Mouse (Mus musculus) cortical plate, adult 2 months (tissue): ENCODE results near the gene Phc2. TPM values are rescaled to one million over a fixed set of nuclear protein-coding genes. Genes with fewer than 3 reads are reported as not detected.
A peak's percentile ranks its signal among the peaks of the same experiment; 100 is the strongest.

Source experiments
- H3K27ac ChIP-seq: fragments of 200-500 bp; 2 replicates; pipeline ENCODE4 v1.5.1; 2012; ENCODE audit warnings: low read length, control low read depth, inconsistent platforms; ENCODE audit not compliant: insufficient read depth
- H3K4me1 ChIP-seq: fragments of 200-500 bp; 2 replicates; pipeline ENCODE4 v1.6.1; 2011; ENCODE audit warnings: low read length; ENCODE audit not compliant: control insufficient read depth, insufficient read depth
- H3K4me3 ChIP-seq: fragments of 200-500 bp; 2 replicates; pipeline ENCODE4 v1.5.1; 2011; ENCODE audit warnings: mild to moderate bottlenecking, low read length, control low read depth; ENCODE audit not compliant: insufficient read depth
- CTCF ChIP-seq: fragments of 200-500 bp; IDR thresholded peaks from 2 replicates; pipeline ENCODE4 v1.5.1; 2011; ENCODE audit warnings: mild to moderate bottlenecking, control low read depth, low read length; ENCODE audit not compliant: insufficient read depth; ENCODE audit errors: extremely low read depth
- POLR2A ChIP-seq: fragments of 200-500 bp; IDR thresholded peaks from 2 replicates; pipeline ENCODE4 v1.6.1; 2011; ENCODE audit warnings: mild to moderate bottlenecking, low read length, control low read depth; ENCODE audit not compliant: insufficient read depth; ENCODE audit errors: extremely low read depth
- polyA plus RNA-seq: library from polyadenylated mRNA; depleted of rRNA; stranded (reverse); fragments of >200 nt; gene quantifications from 2 replicates; pipeline ENCODE4 v1.2.3, GENCODE M21; 2012

The Phc2 gene
- polyA plus RNA-seq, 1 experiment, result 92.4 TPM

DNA sequence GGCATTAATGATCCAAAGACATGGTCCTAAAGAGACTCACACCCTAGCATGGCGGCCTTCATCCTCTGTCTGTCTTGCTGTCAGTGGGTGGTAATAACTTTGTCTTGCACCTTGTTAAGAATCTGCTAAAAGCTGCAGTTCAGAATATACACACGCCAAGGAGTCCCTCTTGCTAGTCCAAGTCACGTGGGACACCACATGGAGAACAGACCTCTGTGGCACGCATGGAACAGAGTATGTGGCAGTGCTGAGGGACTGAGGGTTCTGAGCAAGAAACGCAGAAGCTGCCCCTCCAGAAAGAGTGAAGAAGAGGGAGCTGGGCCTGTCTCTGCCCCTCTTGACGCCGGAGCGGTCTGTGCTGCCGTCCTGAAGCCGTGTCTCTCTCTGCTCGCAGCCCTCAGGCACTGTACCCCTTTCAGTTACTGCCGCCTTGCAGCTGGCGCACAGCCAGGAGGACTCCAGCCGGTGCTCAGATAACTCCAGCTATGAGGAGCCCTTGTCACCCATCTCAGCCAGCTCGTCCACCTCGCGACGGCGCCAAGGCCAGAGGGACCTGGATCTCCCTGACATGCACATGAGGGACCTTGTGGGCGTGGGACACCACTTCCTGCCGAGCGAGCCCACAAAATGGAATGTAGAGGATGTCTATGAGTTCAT is 93.2 kb downstream of the Phc2 start:
- Histone ChIP-seq H3K4me3 (no peak overlapping the region), H3K4me1 (no peaks in the 10 kb centered on the region; the same call in 1 of the 2 replicates), H3K27ac (no peak overlapping the region)
- TF ChIP-seq POLR2A, result no peak
- no peak for TF ChIP-seq CTCF

GRCm38 (mm10) chr4:128748309-128748708 is 93.8 kb downstream of the Phc2 start:
- TF ChIP-seq POLR2A (no peak), CTCF (no peak)
- no peaks in the 10 kb centered on the region; the same call in 1 of the 2 replicates for H3K4me1 ChIP-seq

GRCm38 (mm10) chr4:128751006-128751405 is 96.5 kb downstream of the Phc2 start:
- TF ChIP-seq POLR2A (no peak), CTCF (0 out of 2 replicates have a peak, but pooled peaks have one; percentile 19)
- Histone ChIP-seq H3K4me1 (no peaks in the 10 kb centered on the region; the same call in 1 of the 2 replicates), H3K4me3 (no peak overlapping the region), H3K27ac (no peak overlapping the region)

More at GRCm38 (mm10) chr4:128748309-128748708, 93.8 kb downstream of the Phc2 start:
- no peak overlapping the region for H3K27ac ChIP-seq
- H3K4me3 ChIP-seq, result no peak overlapping the region

GRCm38 (mm10) chr4:128752031-128752757 is 97.7 kb downstream of the Phc2 start:
- Histone ChIP-seq H3K27ac (no peak overlapping the region), H3K4me1 (no peaks in the 10 kb centered on the region; the same call in 1 of the 2 replicates), H3K4me3 (no peak overlapping the region)
- no peak for TF ChIP-seq CTCF
- TF ChIP-seq POLR2A, result no peak

DNA sequence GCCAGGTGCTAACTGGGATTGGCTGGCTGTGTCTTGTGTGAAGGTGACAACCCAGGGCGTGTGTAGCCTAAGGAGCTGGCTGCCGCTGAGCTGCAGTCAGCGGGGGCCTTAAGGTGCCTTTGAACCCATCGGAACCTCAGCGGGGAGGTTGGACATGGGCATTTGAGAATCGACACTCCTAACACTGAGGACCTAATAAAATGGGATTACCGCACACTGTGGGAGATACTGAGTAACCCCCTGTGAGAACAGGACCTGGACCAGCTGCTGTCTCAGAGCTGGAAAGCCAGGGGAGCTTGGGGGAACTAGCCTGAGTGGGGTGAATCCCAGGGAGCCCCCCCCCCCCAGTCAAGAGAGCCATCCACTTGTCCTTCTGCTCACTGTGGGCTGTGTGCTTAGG is 99.1 kb downstream of the Phc2 start:
- Histone ChIP-seq H3K4me1 (no peaks in the 10 kb centered on the region), H3K4me3 (no peak overlapping the region)
- no peak for TF ChIP-seq CTCF
- TF ChIP-seq POLR2A, result no peak

GRCm38 (mm10) chr4:128755064-128755463 is 100.6 kb downstream of the Phc2 start, which contains the start of gene A3galt2:
Gene A3galt2, plus strand, starts transcription at chr4:128755364.
- Histone ChIP-seq H3K27ac (no peak within 1 kb of the TSS), H3K4me1 (no peaks in the 10 kb centered on the region), H3K4me3 (no peak within 1 kb of the TSS)
- TF ChIP-seq CTCF (no peak), POLR2A (no peak)

More for the DNA sequence above, 99.1 kb downstream of the Phc2 start:
- H3K27ac ChIP-seq, result no peak overlapping the region

- H3K4me1 ChIP-seq, result no peaks in the 10 kb centered on the region
- no peak overlapping the region for H3K27ac ChIP-seq
- TF ChIP-seq POLR2A, result no peak
- no peak for TF ChIP-seq CTCF
- no peak overlapping the region for H3K4me3 ChIP-seq
Measured at GRCm38 (mm10) chr4:128755900-128756299, 101.4 kb downstream of the Phc2 start.

- Histone ChIP-seq H3K4me1 (no peaks in the 10 kb centered on the region), H3K27ac (no peak overlapping the region), H3K4me3 (no peak overlapping the region)
- no peak for TF ChIP-seq POLR2A
- no peak for TF ChIP-seq CTCF
Measured at GRCm38 (mm10) chr4:128759214-128759613, 104.7 kb downstream of the Phc2 start.

DNA sequence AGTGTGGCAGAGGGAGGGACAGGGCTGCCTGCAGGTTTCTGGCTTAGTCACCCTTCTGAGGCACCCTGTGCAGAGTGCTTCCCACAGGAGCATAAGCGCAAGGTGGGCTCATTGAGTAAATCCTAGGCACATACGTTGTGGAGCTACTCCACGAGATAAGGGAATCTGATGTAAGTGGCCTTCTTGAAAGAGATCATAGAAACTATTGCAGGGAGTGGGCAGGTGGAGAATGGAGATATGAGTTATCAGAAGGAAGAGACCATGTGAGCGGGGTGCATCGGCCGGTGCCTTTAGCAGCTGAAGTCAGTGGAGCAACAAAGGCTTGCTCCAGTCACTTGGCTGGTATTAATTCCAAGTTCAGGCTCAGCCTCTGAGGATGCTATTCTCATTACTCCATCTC is 105.5 kb downstream of the Phc2 start:
- no peak overlapping the region for H3K4me3 ChIP-seq
- no peak for TF ChIP-seq CTCF
- no peak for TF ChIP-seq POLR2A
- no peaks in the 10 kb centered on the region for H3K4me1 ChIP-seq
- H3K27ac ChIP-seq, result no peak overlapping the region
